Mouse (Mus musculus): Measurements from ENCODE around the gene Lap3. TPM values are rescaled to one million over a fixed set of nuclear protein-coding genes. Genes with fewer than 3 reads are reported as not detected.

The Lap3 gene
- total RNA-seq (2021) = 10 to 100 TPM; 65.9 to 92.5 TPM
- long read RNA-seq, experiment 1, transcript Lap3-201 (13 exons, 2,267 nt) = major isoform, 66 of 67 reads
- long read RNA-seq, experiment 1, partial matches to known transcripts = 0 of 67 reads
- long read RNA-seq, experiment 1, other reads (novel, unspliced or antisense) = 1 of 67 reads
- long read RNA-seq, experiment 2, transcript Lap3-201 (13 exons, 2,267 nt) = major isoform, 131 of 139 reads
- long read RNA-seq, experiment 2, partial matches to known transcripts = 3 of 139 reads
- long read RNA-seq, experiment 2, other reads (novel, unspliced or antisense) = 5 of 139 reads

DNA sequence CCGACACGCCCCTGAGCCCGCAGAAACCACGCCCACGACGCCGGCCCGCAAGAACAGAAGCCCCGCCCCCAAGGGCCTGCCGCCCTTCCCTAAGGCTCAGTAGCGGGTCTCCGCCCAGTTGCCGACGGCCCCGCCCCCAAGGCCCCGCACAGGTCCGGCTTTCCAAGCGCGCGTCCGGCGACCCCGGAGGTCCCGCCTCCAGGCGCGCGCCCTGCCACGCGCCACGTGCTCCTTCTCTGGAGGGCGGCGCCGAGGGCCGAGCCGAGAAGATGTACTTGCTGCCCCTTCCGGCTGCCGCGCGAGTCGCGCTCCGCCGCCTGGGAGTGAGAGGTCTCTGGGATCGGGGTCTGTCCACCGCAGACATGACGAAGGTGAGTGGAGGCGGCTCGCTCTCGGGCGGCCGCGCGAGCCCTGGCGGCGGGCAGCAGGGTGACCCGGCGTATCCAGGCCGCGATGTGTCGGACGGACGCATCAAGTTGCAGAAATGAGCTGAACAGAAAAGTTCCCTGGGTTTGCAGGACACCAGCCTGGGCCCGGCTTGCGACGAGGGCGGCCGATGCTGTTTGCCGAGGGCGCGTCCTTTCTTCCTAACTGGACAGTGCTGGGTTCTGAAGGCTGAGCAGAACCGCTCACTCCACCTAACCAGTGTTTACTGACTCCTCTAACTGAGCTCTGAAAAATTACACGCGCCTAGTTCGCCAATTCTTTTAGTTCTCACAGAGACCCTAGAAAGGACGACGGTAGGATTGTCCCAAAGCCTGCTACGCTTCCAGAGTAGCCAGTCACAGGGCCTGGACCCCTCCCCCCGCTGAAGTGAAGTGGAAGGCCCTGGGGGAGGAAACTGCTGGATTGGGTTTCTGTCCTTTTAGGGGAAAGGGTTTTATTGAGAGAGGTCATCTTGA is at the start of gene Lap3:
TSS of gene Lap3 (plus strand) at position 184 of the 902 bp plus-strand sequence.
- DNase-seq (ENCODE audit: low spot score in 2 of 2) = peak; percentile 99 to 100

DNA sequence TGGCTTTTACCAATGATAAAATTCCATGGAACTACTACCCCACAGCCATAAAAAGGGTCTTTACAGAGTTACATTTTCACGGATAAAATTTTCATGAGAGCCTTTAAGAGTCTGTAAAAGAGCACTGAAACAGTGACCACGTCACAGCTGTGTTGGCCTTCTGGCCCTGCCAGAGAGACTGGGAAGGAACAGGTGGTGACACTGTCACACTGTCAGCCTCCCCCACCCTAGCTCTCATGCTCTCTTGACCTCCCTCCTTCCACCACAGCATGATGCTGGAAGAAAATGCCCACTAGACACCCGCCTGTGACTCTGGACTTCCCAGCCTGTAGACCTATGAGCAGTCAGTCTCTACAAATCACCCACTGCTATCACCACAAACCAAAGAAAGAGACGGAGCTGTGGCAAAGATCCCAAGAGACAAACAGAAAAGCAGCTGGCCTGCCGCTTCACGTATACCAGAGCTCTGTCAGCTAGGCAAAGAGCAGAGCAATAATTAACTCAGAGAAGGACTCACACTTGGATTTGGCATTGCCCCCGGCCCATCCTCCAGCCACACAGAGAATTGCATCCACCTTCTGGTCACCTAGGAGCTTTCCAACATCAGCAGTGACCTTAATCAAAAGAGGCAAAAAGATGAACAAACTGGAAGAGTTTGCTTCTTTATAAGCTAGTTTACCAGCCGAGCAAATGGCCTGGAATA is 48.9 kb upstream of the Lap3 start:
- no peak for DNase-seq (ENCODE audit: low spot score in 2 of 2)

DNA sequence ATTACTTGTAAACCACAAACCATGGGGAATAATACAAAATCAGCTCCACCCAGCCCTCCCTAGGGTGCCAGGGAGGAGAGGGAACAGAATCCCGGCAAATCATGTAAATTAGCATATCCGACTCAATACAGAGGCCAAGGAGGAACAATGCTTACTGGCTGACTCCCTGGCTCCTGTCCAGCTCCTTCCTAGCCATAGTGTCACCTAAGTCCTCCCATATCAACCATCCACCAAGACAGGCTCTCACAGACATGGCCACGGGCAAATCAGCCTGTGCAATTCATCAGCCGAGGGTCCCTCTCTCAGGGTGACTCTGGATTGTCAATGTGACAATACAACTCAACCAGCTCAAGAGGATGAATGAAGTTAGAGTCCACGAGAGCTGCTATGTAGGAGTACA is 44.5 kb upstream of the Lap3 start:
- no peak for DNase-seq (ENCODE audit: low spot score in 2 of 2)

DNA sequence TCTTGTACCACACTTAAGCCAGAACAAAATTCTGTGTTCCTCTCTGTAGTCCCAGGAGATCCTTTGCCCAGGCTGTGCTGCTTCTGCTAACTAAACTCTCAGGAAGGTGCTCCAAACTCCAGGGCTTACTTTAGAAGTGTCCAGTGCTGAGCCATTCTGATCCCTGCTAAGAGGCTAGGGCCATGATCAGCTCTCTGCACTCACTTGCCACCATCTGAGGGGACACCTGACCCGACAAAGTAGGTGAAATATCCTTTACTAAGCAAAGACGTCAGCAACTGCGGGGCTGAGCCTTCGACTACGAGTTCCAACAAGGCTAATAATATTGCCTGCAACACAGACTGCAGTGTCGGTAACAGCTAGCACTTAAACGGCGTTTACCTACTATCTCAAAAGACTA is 44.0 kb upstream of the Lap3 start:
- DNase-seq (ENCODE audit: low spot score in 2 of 2) = no peak

DNA sequence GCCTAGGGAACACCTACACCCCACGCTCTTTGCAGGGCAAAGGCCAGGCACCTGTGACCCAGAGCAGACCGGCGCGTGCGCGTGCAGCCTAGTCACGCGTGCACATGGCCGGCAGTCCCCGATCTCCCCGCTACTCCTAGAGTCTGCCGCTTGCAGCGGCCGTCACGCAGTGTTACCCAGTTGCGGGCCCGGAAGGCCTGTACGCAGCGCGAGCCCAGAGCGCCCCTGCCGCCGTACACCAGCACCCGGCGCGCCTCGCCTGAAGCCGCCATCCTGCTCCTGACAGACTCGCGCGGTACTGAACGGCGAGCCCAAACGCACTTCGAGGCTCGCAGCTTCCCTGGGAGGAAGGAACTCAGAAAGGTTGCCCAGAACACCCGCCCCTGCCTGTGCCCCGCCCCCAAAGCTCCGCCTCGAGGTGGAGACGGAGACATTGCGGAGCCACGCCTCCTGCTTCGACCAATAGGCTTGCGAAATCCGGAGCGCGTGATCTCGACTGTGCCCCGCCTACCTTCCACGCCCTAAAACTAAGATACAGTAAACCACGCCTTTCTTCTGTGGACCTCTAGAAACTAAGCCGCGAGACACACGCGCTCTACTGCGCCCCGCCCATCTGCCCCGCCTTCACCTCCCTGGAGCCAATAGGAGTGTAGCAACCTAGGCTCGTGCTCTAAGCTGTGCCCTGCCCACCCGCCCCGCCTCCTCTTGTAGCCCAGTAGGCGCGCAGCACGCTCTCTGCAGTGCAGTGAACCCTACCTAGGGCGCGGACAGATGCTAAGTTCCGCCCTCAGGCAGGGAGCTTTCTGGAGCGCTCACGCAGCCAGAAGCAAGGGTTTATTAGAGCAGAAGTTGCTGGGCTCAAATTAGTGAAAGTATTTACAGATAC is 43.1 kb upstream of the Lap3 start, which contains the start of gene Qdpr:
TSS of gene Qdpr (minus strand) at position 406 of the 886 bp plus-strand sequence.
- peak; percentile 85 to 86 for DNase-seq (ENCODE audit: low spot score in 2 of 2)

DNA sequence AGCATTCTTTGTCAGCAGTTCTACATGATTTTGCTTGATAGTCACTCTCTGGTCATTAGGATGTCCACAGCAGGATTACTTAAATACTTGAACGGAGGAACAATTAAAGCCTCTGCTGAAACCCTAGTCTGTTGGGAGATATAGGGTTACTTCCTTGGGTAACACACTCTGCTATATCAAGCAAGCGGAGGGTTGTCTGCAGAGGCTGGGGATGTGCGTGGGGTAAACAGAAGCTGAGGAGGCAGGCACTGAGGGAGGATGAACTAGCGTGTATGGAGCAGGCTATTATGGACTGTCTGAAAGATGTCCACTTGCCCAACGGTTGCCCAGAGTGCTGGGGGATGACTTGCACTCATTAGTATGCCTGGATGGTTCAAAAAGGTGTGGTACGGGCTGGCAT is 39.7 kb upstream of the Lap3 start, which contains the start of gene Clrn2:
TSS of gene Clrn2 (plus strand) at position 301 of the 400 bp plus-strand sequence.
- no peak for DNase-seq (ENCODE audit: low spot score in 2 of 2)

DNA sequence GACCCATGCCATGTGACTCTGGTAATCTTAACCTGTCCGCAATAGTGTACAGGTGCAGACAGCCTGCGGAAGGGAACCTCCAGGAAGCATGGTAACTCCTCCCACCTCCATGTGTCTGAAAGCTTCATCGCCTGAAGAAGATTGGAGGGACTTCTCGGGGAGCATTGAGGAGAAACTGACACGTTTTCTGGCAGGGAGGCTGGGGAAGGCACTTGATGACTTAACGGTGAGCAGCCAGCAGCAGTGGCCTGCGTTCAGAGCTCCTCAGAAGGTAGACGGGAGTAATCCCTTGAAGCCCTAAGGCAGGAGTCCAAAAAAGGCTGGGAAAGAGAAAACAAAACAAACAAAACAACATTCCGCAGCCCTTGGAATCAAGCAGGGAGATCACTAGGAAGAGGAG is 38.7 kb upstream of the Lap3 start:
- DNase-seq (ENCODE audit: low spot score in 2 of 2) = no peak

DNA sequence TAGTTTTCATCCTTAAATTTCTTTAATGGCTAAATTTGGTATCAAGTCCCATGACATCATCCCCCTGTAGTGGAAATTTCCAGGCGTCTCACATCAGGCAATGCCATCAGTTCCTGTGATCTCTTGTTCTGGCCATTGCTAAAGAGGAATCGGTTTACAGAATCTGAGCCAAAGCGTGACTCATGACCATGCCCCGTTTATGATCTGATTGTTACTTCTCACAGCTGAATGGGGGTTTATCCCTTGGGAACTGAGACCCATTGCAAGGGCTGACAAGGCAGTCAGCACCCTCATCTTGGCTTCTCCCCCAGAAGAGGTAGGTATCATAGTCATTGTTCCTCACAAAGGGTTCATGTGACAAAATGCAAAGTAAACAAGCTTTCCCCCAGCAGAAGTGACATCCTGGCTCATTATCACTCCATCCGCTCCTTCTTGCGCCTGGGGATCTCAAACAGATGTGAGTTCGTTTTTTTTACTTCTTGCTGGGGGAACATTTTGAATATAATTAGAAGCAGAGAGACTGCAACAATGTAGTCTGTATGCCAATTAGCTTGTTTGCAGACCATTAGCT is 20.2 kb upstream of the Lap3 start:
- DNase-seq (ENCODE audit: low spot score in 2 of 2) = no peak

DNA sequence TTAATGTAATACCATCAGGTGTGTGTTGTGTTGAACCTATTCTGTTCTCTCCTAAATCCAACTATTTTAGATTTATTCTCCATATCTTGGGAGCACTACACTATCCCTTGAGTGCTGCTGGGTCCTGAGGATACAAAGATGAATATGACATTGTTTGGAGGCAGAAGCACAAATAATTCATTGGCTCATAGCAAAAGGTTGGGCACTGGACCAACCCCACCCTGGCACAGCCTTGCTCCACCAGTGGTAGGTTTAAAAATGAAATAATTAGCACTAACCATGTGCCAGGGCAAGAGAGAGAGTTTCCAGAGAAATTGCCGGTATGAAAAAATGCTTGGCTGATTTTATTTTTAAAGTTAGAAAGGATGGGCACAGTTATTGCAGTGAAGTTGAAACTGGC is 19.7 kb upstream of the Lap3 start:
- no peak for DNase-seq (ENCODE audit: low spot score in 2 of 2)

DNA sequence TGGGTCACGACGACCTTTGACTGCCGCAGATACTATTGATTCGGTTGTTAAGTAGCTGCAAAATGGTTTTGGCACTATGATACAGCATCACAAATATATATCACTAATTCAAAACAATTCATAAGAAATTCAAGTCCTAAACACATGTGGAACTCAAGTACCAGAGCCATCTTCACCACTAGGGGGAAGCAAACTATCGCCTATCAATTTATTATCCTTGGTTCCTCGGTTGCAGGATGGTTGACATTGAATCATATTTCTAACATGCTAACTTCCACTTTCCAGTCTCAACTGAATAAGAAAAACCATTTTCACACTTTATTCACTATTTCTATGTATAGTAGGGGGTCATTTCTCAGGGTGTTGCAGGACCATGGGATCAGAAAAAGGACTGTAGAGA is 19.0 kb upstream of the Lap3 start:
- peak in 1 of 2 experiments; percentile 34 for DNase-seq (ENCODE audit: low spot score in 2 of 2)

DNA sequence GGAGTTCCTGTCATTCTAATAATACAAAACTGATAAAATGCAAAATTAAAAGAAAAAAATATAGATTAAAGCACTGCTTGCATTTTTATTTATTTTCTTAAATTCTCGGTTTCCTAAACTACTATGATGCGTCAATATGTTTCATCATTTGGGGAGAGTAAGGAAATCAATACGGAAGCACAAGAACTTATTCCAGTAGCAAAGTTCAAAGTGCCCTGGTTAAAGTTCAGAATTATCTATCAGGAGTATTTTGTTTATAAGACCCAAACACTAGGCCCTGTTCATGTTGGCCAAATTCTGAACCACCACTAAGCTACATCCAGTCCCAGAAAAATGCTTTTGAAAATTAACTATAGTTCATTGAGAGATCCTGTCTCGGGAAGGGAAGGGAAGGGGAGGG is 18.4 kb upstream of the Lap3 start:
- DNase-seq (ENCODE audit: low spot score in 2 of 2) = no peak

DNA sequence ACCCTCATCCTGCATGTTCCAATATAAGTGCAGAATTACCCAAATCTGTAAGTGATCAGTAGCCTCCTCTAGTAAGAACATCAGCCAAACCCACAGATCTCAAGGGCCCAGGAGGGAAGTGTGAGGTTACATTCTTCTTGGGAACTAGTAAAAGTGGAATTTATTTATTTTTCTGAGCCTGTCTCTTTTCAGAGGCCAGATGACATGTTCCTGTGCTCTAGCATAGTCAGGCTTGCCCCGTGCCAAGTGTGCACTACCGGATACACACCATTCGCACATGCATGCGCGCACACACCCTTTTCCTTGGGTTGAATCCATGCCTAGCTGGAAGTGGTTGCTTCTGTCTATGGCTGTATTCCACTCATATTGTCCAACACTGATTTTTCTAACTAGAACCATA is 17.4 kb upstream of the Lap3 start:
- no peak for DNase-seq (ENCODE audit: low spot score in 2 of 2)

DNA sequence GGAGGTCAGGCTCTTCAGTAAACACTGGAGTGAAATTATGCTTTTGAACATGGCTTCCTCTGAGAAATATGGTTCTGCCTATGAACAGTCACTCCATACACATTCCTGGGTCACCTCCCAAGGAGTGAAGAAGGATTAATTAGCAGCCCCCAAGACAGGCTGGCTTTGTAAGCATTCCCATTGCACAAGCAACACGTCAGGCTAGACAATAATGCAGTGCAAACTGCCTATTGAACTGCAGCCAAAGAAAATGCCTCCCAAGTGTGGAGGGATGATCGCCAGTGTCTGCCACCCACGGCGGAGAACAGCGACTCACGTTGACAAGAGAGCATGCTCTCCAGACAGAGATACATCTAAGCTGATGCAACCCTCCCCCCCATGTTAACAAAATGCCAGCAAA is 16.9 kb upstream of the Lap3 start:
- no peak for DNase-seq (ENCODE audit: low spot score in 2 of 2)

DNA sequence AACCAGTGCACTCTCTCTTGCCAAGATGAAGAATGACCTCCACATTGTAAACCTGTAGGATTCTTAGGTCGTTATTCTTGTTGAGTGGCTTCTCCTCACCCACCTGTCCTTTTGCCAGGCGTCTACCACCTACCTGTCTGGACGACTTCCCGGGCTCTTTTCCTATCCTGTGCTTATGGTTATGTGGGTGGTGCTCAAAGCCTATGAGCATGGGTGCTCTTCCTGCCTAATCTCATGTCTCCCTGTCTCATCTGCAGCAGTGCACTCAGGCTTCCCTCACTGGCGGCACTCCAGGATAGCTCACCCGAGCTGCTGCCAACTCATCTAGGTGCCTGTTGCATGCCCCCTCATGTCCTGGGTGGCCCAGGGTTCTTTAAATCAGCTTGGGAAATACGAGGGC is 15.6 kb upstream of the Lap3 start:
- DNase-seq (ENCODE audit: low spot score in 2 of 2) = no peak

DNA sequence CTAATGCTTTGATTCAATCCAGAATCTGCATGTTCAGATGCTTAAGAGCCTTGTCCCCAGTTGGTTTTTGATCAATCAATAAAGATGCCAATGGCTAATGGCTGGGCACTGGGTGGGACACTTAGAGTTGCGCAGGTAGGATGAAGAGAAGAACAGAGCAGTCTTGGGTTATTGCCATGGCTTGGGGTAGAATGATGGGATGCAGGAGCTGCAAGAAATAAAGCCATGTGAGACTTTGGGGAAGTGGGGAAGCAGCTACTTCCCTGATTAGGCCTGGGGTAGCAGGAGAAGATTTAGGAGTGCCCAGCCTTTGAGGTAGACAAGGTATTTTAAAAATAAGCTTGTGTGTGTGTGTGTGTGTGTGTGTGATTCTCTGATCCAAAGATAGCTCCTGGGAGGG is 13.1 kb upstream of the Lap3 start:
- DNase-seq (ENCODE audit: low spot score in 2 of 2) = no peak

DNA sequence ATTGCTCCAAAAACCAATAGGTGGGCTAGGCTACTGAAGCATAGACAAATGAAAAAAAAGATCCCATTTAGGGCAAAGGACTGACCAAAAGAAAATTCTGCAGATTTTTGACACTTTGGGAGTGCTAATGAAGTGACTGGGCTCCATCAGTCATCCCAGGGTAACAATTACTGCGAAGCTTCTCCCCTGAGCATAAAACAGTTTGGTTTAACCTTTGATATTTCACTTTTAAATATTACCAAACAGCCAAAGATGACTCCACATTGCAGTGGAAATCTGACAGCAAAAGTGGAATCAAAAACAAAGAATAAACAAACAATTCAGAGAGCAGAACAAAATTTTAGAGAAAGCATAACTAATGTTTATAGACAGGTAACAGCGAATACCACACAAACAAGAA is 12.0 kb upstream of the Lap3 start:
- no peak for DNase-seq (ENCODE audit: low spot score in 2 of 2)

DNA sequence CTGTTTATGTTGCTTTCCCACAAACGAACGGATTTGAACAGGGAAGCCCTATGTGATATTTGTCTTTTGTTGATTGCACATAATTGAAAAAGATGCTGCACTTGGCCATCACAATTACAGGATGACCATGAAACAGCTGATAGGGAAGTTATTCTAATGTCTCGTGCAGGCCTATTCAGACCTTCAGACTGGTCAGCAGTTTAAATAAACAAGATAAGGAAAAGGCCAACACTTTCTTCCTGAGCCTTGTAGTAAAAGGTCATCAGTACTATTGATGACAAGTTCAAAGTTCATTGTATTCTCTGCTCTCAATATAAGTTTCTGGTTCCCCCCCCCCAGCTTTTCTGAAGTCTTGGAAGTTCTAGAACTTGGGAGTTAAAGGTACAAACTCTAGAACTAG is 10.6 kb upstream of the Lap3 start:
- no peak for DNase-seq (ENCODE audit: low spot score in 2 of 2)

DNA sequence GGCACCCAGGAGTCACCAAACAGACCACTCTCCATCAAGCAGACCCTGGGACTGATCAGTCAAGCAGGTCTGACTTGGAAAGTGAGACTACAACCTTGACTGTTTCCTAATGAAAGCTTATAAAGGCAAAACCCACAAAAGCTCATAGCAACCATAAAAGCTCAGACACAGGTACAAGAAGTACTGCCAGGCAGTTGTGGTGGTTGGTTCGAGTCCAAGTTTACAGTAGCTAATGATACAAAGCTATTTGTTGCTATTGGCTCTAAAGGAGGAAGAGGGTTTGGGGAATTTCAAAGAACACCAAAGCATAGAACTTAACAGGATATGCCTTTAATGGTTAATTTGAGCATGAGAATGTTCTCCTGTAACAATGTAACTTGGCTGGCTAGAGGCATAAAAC is 9.5 kb upstream of the Lap3 start:
- no peak for DNase-seq (ENCODE audit: low spot score in 2 of 2)

DNA sequence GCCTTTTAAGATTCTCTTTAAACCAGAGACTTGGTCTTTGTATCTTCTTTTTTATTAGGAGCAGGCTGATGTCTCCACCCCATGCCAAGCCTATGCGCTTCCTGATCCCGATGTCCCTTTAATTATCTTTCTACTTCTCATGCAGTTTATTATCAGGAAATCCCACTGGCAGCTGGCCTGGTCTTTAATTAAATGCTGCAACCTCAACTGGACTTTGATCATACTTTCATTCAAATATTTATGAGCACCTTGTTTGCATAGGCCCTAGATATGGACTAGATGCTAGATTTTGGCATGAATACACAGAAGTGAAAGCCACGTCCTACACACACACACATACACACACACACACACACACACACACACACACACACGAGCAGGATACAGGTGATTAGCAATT is 1.4 kb upstream of the Lap3 start:
- no peak for DNase-seq (ENCODE audit: low spot score in 2 of 2)

DNA sequence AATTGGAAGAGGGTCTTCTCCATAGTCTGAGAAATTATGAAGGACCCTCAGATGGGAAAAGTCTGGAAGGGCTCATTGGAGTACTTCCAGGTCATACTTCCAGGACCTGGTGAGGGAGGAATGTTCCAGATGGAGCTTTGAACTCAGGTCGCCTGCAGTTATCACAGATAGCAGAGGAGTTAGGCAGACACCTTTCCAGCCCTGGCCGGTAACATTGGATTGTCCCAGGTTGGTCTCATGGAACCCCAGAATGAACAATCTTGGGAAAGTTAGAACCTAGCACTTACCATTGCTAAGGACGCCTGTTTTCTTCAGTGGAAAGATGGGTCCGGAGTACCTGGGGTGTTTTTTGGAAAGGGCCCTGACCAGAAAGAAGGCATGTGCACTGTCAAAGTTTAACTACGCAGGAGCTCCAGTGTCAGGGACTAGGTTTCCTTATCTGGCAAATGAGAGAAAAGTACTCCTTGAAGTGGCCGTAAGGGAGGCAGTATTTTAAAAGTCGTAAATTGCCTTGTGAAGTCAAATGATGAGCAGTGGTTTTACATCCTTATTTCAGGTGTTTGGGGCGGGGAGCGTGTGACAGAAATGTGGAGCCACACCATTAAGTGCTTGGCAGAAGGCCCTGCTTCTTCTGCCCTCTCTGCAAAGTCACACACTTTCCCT is 1.1 kb downstream of the Lap3 start:
- no peak for DNase-seq (ENCODE audit: low spot score in 2 of 2)
